Mouse (Mus musculus): ENCODE data around the gene Batf. TPM values are rescaled to one million over a fixed set of nuclear protein-coding genes. Genes with fewer than 3 reads are reported as not detected.

Gene Batf
- polyA plus RNA-seq, 1 experiment, result not detected

GRCm38 (mm10) chr12:85707391-85707790, 20.9 kb downstream of the Batf start:
- no peak overlapping the region for H3ac ChIP-seq (ENCODE audit: control insufficient read depth, insufficient read length)
- no peaks in the 10 kb centered on the region for H3K79me2 ChIP-seq (ENCODE audit: control insufficient read depth, insufficient read depth)
- TF ChIP-seq POLR2AphosphoS2 (IDR thresholded peaks at IDR 0.05; ENCODE audit: insufficient read length, low read depth) (no peak), SRF (IDR thresholded peaks at IDR 0.05; ENCODE audit: control insufficient read depth, insufficient read length, low read depth) (no peak), CEBPB (IDR thresholded peaks at IDR 0.05; ENCODE audit: insufficient read depth, poor library complexity, severe bottlenecking) (no peak), TCF3 (IDR thresholded peaks at IDR 0.05; ENCODE audit: insufficient read length, low read depth) (no peak), REST (IDR thresholded peaks at IDR 0.05; ENCODE audit: insufficient read depth, insufficient read length) (no peak), POLR2A (IDR thresholded peaks at IDR 0.05; ENCODE audit: insufficient read length, low read depth) (no peak), E2F4 (IDR thresholded peaks at IDR 0.05; ENCODE audit: insufficient read depth) (no peak), USF1 (IDR thresholded peaks at IDR 0.05; ENCODE audit: low read depth) (no peak), MYOD1 (IDR thresholded peaks at IDR 0.05; ENCODE audit: control insufficient read depth in 1 of 3, insufficient read length in 2 of 3, low read depth in 2 of 3) (no peak), TCF12 (IDR thresholded peaks at IDR 0.05; ENCODE audit: insufficient read depth, poor library complexity, severe bottlenecking) (no peak), MYOG (IDR thresholded peaks at IDR 0.05; ENCODE audit: control insufficient read depth in 1 of 3, insufficient read depth in 1 of 3, insufficient read length in 2 of 3, low read depth in 2 of 3) (no peak), MAX (IDR thresholded peaks at IDR 0.05; ENCODE audit: low read depth) (no peak)
- peaks cover 34% of the 10 kb centered on the region for H3K27me3 ChIP-seq (ENCODE audit: control insufficient read depth, insufficient read depth, insufficient read length)
- H3K4me2 ChIP-seq (ENCODE audit: low read depth), result no peak overlapping the region
- no peak overlapping the region for H3K4me3 ChIP-seq
- H3K36me3 ChIP-seq (ENCODE audit: control insufficient read depth, insufficient read depth), result no peaks in the 10 kb centered on the region

GRCm38 (mm10) chr12:85708556-85708955, 22.1 kb downstream of the Batf start:
- Histone ChIP-seq H3K36me3 (ENCODE audit: control insufficient read depth, insufficient read depth) (no peaks in the 10 kb centered on the region), H3K4me2 (ENCODE audit: low read depth) (no peak overlapping the region), H3K4me3 (no peak overlapping the region), H3K79me2 (ENCODE audit: control insufficient read depth, insufficient read depth) (no peaks in the 10 kb centered on the region), H3ac (ENCODE audit: control insufficient read depth, insufficient read length) (no peak overlapping the region), H3K27me3 (ENCODE audit: control insufficient read depth, insufficient read depth, insufficient read length) (peaks cover 34% of the 10 kb centered on the region)
- TF ChIP-seq MAX (IDR thresholded peaks at IDR 0.05; ENCODE audit: low read depth) (no peak), POLR2A (IDR thresholded peaks at IDR 0.05; ENCODE audit: insufficient read length, low read depth) (no peak), POLR2AphosphoS2 (IDR thresholded peaks at IDR 0.05; ENCODE audit: insufficient read length, low read depth) (no peak), CEBPB (IDR thresholded peaks at IDR 0.05; ENCODE audit: insufficient read depth, poor library complexity, severe bottlenecking) (no peak), E2F4 (IDR thresholded peaks at IDR 0.05; ENCODE audit: insufficient read depth) (no peak), USF1 (IDR thresholded peaks at IDR 0.05; ENCODE audit: low read depth) (no peak), MYOG (IDR thresholded peaks at IDR 0.05; ENCODE audit: control insufficient read depth in 1 of 3, insufficient read depth in 1 of 3, insufficient read length in 2 of 3, low read depth in 2 of 3) (no peak), MYOD1 (IDR thresholded peaks at IDR 0.05; ENCODE audit: control insufficient read depth in 1 of 3, insufficient read length in 2 of 3, low read depth in 2 of 3) (no peak), REST (IDR thresholded peaks at IDR 0.05; ENCODE audit: insufficient read depth, insufficient read length) (no peak), TCF3 (IDR thresholded peaks at IDR 0.05; ENCODE audit: insufficient read length, low read depth) (no peak), SRF (IDR thresholded peaks at IDR 0.05; ENCODE audit: control insufficient read depth, insufficient read length, low read depth) (no peak), TCF12 (IDR thresholded peaks at IDR 0.05; ENCODE audit: insufficient read depth, poor library complexity, severe bottlenecking) (no peak)

- Histone ChIP-seq H3K4me3 (no peak overlapping the region), H3ac (ENCODE audit: control insufficient read depth, insufficient read length) (no peak overlapping the region), H3K4me2 (ENCODE audit: low read depth) (no peak overlapping the region), H3K27me3 (ENCODE audit: control insufficient read depth, insufficient read depth, insufficient read length) (peaks cover 34% of the 10 kb centered on the region), H3K79me2 (ENCODE audit: control insufficient read depth, insufficient read depth) (no peaks in the 10 kb centered on the region), H3K36me3 (ENCODE audit: control insufficient read depth, insufficient read depth) (no peaks in the 10 kb centered on the region)
- no peak for TF ChIP-seq POLR2AphosphoS2 (IDR thresholded peaks at IDR 0.05; ENCODE audit: insufficient read length, low read depth)
- no peak for TF ChIP-seq CEBPB (IDR thresholded peaks at IDR 0.05; ENCODE audit: insufficient read depth, poor library complexity, severe bottlenecking)
- no peak for TF ChIP-seq USF1 (IDR thresholded peaks at IDR 0.05; ENCODE audit: low read depth)
- TF ChIP-seq REST (IDR thresholded peaks at IDR 0.05; ENCODE audit: insufficient read depth, insufficient read length), result no peak
- TF ChIP-seq POLR2A (IDR thresholded peaks at IDR 0.05; ENCODE audit: insufficient read length, low read depth), result no peak
- no peak for TF ChIP-seq MAX (IDR thresholded peaks at IDR 0.05; ENCODE audit: low read depth)
- no peak for TF ChIP-seq TCF3 (IDR thresholded peaks at IDR 0.05; ENCODE audit: insufficient read length, low read depth)
- no peak for TF ChIP-seq TCF12 (IDR thresholded peaks at IDR 0.05; ENCODE audit: insufficient read depth, poor library complexity, severe bottlenecking)
- no peak for TF ChIP-seq SRF (IDR thresholded peaks at IDR 0.05; ENCODE audit: control insufficient read depth, insufficient read length, low read depth)
- no peak for TF ChIP-seq MYOD1 (IDR thresholded peaks at IDR 0.05; ENCODE audit: control insufficient read depth in 1 of 3, insufficient read length in 2 of 3, low read depth in 2 of 3)
- TF ChIP-seq E2F4 (IDR thresholded peaks at IDR 0.05; ENCODE audit: insufficient read depth), result no peak
- no peak for TF ChIP-seq MYOG (IDR thresholded peaks at IDR 0.05; ENCODE audit: control insufficient read depth in 1 of 3, insufficient read depth in 1 of 3, insufficient read length in 2 of 3, low read depth in 2 of 3)
These were observed 24.2 kb downstream of the Batf start for GRCm38 (mm10) chr12:85710695-85711094.

GRCm38 (mm10) chr12:85712587-85712986, 26.1 kb downstream of the Batf start:
- TF ChIP-seq USF1 (IDR thresholded peaks at IDR 0.05; ENCODE audit: low read depth) (no peak), SRF (IDR thresholded peaks at IDR 0.05; ENCODE audit: control insufficient read depth, insufficient read length, low read depth) (no peak), TCF12 (IDR thresholded peaks at IDR 0.05; ENCODE audit: insufficient read depth, poor library complexity, severe bottlenecking) (no peak), REST (IDR thresholded peaks at IDR 0.05; ENCODE audit: insufficient read depth, insufficient read length) (no peak), POLR2AphosphoS2 (IDR thresholded peaks at IDR 0.05; ENCODE audit: insufficient read length, low read depth) (no peak), MYOG (IDR thresholded peaks at IDR 0.05; ENCODE audit: control insufficient read depth in 1 of 3, insufficient read depth in 1 of 3, insufficient read length in 2 of 3, low read depth in 2 of 3) (no peak), E2F4 (IDR thresholded peaks at IDR 0.05; ENCODE audit: insufficient read depth) (no peak), POLR2A (IDR thresholded peaks at IDR 0.05; ENCODE audit: insufficient read length, low read depth) (no peak)
- peaks cover 30% of the 10 kb centered on the region for H3K27me3 ChIP-seq (ENCODE audit: control insufficient read depth, insufficient read depth, insufficient read length)
- H3K36me3 ChIP-seq (ENCODE audit: control insufficient read depth, insufficient read depth), result no peaks in the 10 kb centered on the region
- H3K4me2 ChIP-seq (ENCODE audit: low read depth), result no peak overlapping the region
- H3K4me3 ChIP-seq, result no peak overlapping the region
- no peak overlapping the region for H3ac ChIP-seq (ENCODE audit: control insufficient read depth, insufficient read length)
- H3K79me2 ChIP-seq (ENCODE audit: control insufficient read depth, insufficient read depth), result no peaks in the 10 kb centered on the region
